Mouse (Mus musculus): ENCODE data around the gene Dmrt2. TPM values are rescaled to one million over a fixed set of nuclear protein-coding genes. Genes with fewer than 3 reads are reported as not detected.

Dmrt2 gene
- polyA plus RNA-seq (2012): 0.01 TPM in 1 of 2 replicates, not detected in the other

GRCm38 (mm10) chr19:25672101-25672950 is at the start of gene Dmrt2:
Gene Dmrt2 (plus strand): TSS chr19:25672411.
- Histone ChIP-seq H3K4me3 (replicated peaks) (peak within 1 kb of the TSS; percentile 33), H3K4me1 (ENCODE audit: control insufficient read depth) (no peaks in the 10 kb centered on the region), H3K27me3 (ENCODE audit: control insufficient read depth) (peaks cover 96% of the 10 kb centered on the region), H3K9me3 (ENCODE audit: control insufficient read depth, low read length) (peaks cover 5% of the 10 kb centered on the region; the same call in 1 of the 2 replicates), H3K36me3 (ENCODE audit: control insufficient read depth) (no peaks in the 10 kb centered on the region)
- TF ChIP-seq TAL1 (IDR thresholded peaks at IDR 0.05; ENCODE audit: low read length) (no peak), GATA1 (IDR thresholded peaks at IDR 0.05; ENCODE audit: low read length) (no peak)

DNA sequence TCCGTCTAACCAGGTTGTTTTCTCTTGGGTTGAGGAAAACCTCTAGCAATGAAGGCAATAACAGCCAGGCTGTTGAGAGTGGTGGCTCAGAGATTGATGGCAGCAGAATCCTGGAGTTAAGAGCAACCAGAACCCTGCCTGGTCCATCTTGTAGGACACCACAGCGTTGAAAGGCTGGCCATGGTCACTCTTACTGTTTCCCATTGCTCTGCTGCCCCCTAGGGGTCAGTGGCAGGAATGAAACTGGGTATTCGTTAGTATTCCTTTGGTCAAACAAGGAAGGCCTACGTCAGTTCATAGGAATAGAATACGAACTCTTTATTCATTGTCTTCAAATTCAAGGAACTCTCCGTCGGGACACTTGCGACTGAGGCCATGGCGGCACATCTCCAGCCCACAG is 43.7 kb upstream of the Dmrt2 start:
- TF ChIP-seq TAL1 (IDR thresholded peaks at IDR 0.05; ENCODE audit: low read length): no peak
- TF ChIP-seq GATA1 (IDR thresholded peaks at IDR 0.05; ENCODE audit: low read length): no peak
- Histone ChIP-seq H3K36me3 (ENCODE audit: control insufficient read depth) (no peaks in the 10 kb centered on the region), H3K4me3 (replicated peaks) (no peak overlapping the region), H3K9me3 (ENCODE audit: control insufficient read depth, low read length) (no peaks in the 10 kb centered on the region), H3K27me3 (ENCODE audit: control insufficient read depth) (peaks cover 33% of the 10 kb centered on the region), H3K4me1 (ENCODE audit: control insufficient read depth) (no peaks in the 10 kb centered on the region)

DNA sequence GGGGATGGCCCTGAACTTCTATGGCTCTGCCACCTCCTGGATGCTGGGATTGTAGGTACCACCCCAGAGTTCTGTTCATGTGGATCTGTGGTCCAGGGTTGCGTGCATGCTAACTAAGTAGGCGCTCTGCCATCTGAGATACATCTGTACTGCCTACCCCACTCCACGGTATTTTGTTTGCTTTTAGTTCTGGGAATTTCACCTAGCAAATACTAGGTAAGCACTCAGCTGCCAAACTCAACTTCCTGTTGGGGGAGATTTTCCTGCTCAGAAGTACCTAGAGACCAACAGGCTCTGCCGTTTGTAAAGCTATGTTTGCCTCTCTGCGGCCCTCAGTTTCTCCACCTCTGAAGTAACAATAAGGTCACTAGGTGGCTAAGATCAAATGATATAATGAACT is 37.1 kb upstream of the Dmrt2 start:
- no peaks in the 10 kb centered on the region for H3K36me3 ChIP-seq (ENCODE audit: control insufficient read depth)
- H3K4me1 ChIP-seq (ENCODE audit: control insufficient read depth): no peaks in the 10 kb centered on the region
- TF ChIP-seq TAL1 (IDR thresholded peaks at IDR 0.05; ENCODE audit: low read length) (no peak), GATA1 (IDR thresholded peaks at IDR 0.05; ENCODE audit: low read length) (no peak)
- no peak overlapping the region for H3K4me3 ChIP-seq (replicated peaks)
- no peaks in the 10 kb centered on the region for H3K27me3 ChIP-seq (ENCODE audit: control insufficient read depth)
- no peaks in the 10 kb centered on the region for H3K9me3 ChIP-seq (ENCODE audit: control insufficient read depth, low read length)

- no peak overlapping the region for H3K4me3 ChIP-seq (replicated peaks)
- H3K4me1 ChIP-seq (ENCODE audit: control insufficient read depth): no peaks in the 10 kb centered on the region
- no peaks in the 10 kb centered on the region for H3K9me3 ChIP-seq (ENCODE audit: control insufficient read depth, low read length)
- no peak for TF ChIP-seq TAL1 (IDR thresholded peaks at IDR 0.05; ENCODE audit: low read length)
- TF ChIP-seq GATA1 (IDR thresholded peaks at IDR 0.05; ENCODE audit: low read length): no peak
- no peaks in the 10 kb centered on the region for H3K36me3 ChIP-seq (ENCODE audit: control insufficient read depth)
- no peaks in the 10 kb centered on the region for H3K27me3 ChIP-seq (ENCODE audit: control insufficient read depth)
These were observed 36.5 kb upstream of the Dmrt2 start for GRCm38 (mm10) chr19:25635622-25636244.

- Histone ChIP-seq H3K27me3 (ENCODE audit: control insufficient read depth) (no peaks in the 10 kb centered on the region), H3K9me3 (ENCODE audit: control insufficient read depth, low read length) (peaks cover 2% of the 10 kb centered on the region; the same call in 1 of the 2 replicates), H3K4me3 (replicated peaks) (no peak overlapping the region), H3K36me3 (ENCODE audit: control insufficient read depth) (no peaks in the 10 kb centered on the region), H3K4me1 (ENCODE audit: control insufficient read depth) (no peaks in the 10 kb centered on the region)
- no peak for TF ChIP-seq GATA1 (IDR thresholded peaks at IDR 0.05; ENCODE audit: low read length)
- TF ChIP-seq TAL1 (IDR thresholded peaks at IDR 0.05; ENCODE audit: low read length): no peak
These were observed 33.3 kb upstream of the Dmrt2 start for GRCm38 (mm10) chr19:25638766-25639361.

DNA sequence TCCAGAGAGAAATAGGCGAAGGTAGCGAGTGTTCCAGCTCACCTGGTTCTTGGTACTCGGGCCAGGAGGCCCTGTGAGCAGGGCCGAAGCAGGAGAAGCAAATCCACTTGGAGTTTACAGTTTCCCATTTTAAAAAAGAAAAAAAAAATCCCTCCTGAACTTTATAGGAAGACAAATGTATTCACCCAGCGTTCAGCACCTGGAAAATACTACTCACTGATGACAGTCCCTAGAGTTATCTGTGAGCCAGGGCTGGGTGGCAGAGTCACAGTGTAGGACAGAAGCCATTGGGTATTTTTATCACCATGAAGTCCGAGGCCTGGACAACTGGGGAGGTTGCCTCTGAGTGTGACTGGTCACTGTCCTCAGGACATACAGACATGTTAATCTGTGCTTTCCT is 30.4 kb upstream of the Dmrt2 start:
- no peak for TF ChIP-seq GATA1 (IDR thresholded peaks at IDR 0.05; ENCODE audit: low read length)
- no peak for TF ChIP-seq TAL1 (IDR thresholded peaks at IDR 0.05; ENCODE audit: low read length)
- H3K4me1 ChIP-seq (ENCODE audit: control insufficient read depth): no peaks in the 10 kb centered on the region
- H3K9me3 ChIP-seq (ENCODE audit: control insufficient read depth, low read length): peaks cover 2% of the 10 kb centered on the region; the same call in 1 of the 2 replicates
- no peaks in the 10 kb centered on the region for H3K36me3 ChIP-seq (ENCODE audit: control insufficient read depth)
- H3K4me3 ChIP-seq (replicated peaks): no peak overlapping the region
- H3K27me3 ChIP-seq (ENCODE audit: control insufficient read depth): no peaks in the 10 kb centered on the region

GRCm38 (mm10) chr19:25647136-25647535 is 25.1 kb upstream of the Dmrt2 start:
- no peak overlapping the region for H3K4me3 ChIP-seq (replicated peaks)
- no peaks in the 10 kb centered on the region for H3K27me3 ChIP-seq (ENCODE audit: control insufficient read depth)
- no peaks in the 10 kb centered on the region for H3K36me3 ChIP-seq (ENCODE audit: control insufficient read depth)
- no peaks in the 10 kb centered on the region for H3K4me1 ChIP-seq (ENCODE audit: control insufficient read depth)
- H3K9me3 ChIP-seq (ENCODE audit: control insufficient read depth, low read length): peaks cover 2% of the 10 kb centered on the region; the same call in 1 of the 2 replicates
- TF ChIP-seq TAL1 (IDR thresholded peaks at IDR 0.05; ENCODE audit: low read length): no peak
- TF ChIP-seq GATA1 (IDR thresholded peaks at IDR 0.05; ENCODE audit: low read length): no peak

DNA sequence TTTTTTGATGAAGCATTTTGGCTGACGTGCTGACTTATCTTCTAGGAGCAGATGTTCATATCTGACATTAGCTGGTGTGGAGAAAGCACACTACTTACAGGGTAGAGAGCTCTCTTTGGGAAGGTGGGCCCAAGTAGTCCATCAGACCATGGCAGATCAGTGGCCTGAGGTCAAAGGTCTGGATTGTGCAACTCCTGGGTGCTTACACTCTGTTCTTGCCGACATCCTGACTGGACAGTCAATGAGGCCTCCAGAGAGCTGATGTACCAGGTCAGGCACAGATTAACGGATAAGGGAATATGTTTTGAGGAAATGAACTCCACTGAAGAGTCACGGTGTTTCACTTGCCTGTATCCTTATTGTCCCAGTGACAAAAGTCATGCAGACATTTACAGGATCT is 23.5 kb upstream of the Dmrt2 start:
- no peaks in the 10 kb centered on the region for H3K9me3 ChIP-seq (ENCODE audit: control insufficient read depth, low read length)
- H3K36me3 ChIP-seq (ENCODE audit: control insufficient read depth): no peaks in the 10 kb centered on the region
- H3K27me3 ChIP-seq (ENCODE audit: control insufficient read depth): no peaks in the 10 kb centered on the region
- no peak overlapping the region for H3K4me3 ChIP-seq (replicated peaks)
- no peaks in the 10 kb centered on the region for H3K4me1 ChIP-seq (ENCODE audit: control insufficient read depth)
- TF ChIP-seq TAL1 (IDR thresholded peaks at IDR 0.05; ENCODE audit: low read length): no peak
- no peak for TF ChIP-seq GATA1 (IDR thresholded peaks at IDR 0.05; ENCODE audit: low read length)

- no peaks in the 10 kb centered on the region for H3K27me3 ChIP-seq (ENCODE audit: control insufficient read depth)
- no peak overlapping the region for H3K4me3 ChIP-seq (replicated peaks)
- H3K9me3 ChIP-seq (ENCODE audit: control insufficient read depth, low read length): no peaks in the 10 kb centered on the region
- TF ChIP-seq TAL1 (IDR thresholded peaks at IDR 0.05; ENCODE audit: low read length) (no peak), GATA1 (IDR thresholded peaks at IDR 0.05; ENCODE audit: low read length) (no peak)
- H3K4me1 ChIP-seq (ENCODE audit: control insufficient read depth): no peaks in the 10 kb centered on the region
- no peaks in the 10 kb centered on the region for H3K36me3 ChIP-seq (ENCODE audit: control insufficient read depth)
These were observed 21.7 kb upstream of the Dmrt2 start for GRCm38 (mm10) chr19:25650474-25650873.
